Mouse (Mus musculus) kidney, adult 2 months (tissue): ENCODE measurements at regions not wholly inside any gene's neighbourhood (a gene's known extent, or its start where the extent isn't known, plus 50 kb on each side); places are given as distances from the start of the nearest gene placed in this dataset.

ENCODE experiments used
- CTCF ChIP-seq: fragments of 200-500 bp; conservative IDR thresholded peaks from 2 replicates; pipeline ENCODE4 v1.5.1; 2011; ENCODE audit warnings: low read depth, mild to moderate bottlenecking, control low read depth, low read length, moderate library complexity, mixed read lengths; ENCODE audit not compliant: insufficient read depth, insufficient read length
- POLR2A ChIP-seq: fragments of 200-500 bp; IDR thresholded peaks from one replicate; pipeline ENCODE4 v1.6.1; 2011; ENCODE audit warnings: low read depth, low read length, control low read depth

DNA sequence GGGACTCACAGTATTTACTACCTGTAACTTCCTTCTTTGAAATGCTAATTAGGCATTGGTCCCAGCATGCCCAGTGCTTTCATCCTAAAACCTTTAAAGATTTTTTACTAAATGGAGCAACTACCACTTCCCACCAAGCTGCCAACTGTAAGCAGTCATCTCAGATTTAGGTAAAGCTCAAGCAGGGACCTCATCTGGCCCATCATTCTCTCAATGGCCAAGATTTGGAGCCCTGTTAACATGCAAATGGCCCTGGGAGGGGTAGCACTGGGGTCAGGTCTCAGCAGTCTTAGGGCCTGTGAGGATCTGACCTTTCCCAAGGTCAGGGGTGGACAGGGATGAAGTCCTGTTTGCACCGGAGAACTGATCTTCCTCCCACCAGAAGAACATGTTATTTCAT lies 120.8 kb downstream of the Sox3 start:
- TF ChIP-seq POLR2A, result no peak
- TF ChIP-seq CTCF, result no peak
